Mouse (Mus musculus) cortical plate, adult 2 months (tissue): ENCODE data around the gene Rpp21.

ENCODE experiments used
- CTCF ChIP-seq: fragments of 200-500 bp; IDR thresholded peaks from 2 replicates; pipeline ENCODE4 v1.5.1; 2011; ENCODE audit warnings: mild to moderate bottlenecking, control low read depth, low read length; ENCODE audit not compliant: insufficient read depth; ENCODE audit errors: extremely low read depth
- POLR2A ChIP-seq: fragments of 200-500 bp; IDR thresholded peaks from 2 replicates; pipeline ENCODE4 v1.6.1; 2011; ENCODE audit warnings: mild to moderate bottlenecking, low read length, control low read depth; ENCODE audit not compliant: insufficient read depth; ENCODE audit errors: extremely low read depth

GRCm38 (mm10) chr17:36237321-36237921, 20.4 kb downstream of the Rpp21 start:
- TF ChIP-seq CTCF (no peak), POLR2A (no peak)
